Mouse (Mus musculus) ovary, postnatal 36 days (tissue): ENCODE measurements around the gene Irf2.

Experiments used
- DNase-seq: peaks from one replicate; pipeline ENCODE4 v3.0.0; 2022; ENCODE audit warnings: low spot score, mixed read lengths

The Irf2 gene

DNA sequence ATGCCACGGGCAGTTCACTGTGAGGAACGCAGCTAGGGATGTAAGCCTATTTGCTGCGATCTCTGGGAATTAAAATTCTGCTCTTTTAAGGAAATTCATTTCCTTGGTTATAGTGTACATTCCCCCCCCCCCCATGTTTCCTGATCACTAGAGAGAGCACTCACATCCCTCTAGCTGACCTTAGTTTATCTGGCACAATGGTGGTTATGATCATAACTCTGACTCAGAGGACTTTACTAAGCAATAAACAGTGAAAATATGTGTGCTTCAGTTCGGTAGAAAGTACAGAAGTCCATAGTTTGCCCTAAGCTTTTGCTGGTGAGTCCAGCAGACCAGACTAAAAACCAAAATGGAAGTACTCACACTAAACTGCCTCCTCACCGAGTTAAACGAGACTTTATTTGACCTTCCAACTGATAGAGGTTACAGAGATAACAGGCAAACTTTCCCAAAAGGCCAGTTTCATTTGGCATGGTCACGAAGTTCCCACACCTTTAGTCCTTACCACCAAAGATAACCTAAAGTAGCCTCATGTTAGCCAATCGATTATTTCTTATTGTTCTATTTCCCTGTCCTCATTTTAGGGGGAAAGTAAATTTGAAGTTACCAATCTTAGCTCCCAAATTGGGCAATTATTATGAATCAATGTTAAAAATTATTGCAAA is 142.4 kb downstream of the Irf2 start:
- DNase-seq, result no peak

DNA sequence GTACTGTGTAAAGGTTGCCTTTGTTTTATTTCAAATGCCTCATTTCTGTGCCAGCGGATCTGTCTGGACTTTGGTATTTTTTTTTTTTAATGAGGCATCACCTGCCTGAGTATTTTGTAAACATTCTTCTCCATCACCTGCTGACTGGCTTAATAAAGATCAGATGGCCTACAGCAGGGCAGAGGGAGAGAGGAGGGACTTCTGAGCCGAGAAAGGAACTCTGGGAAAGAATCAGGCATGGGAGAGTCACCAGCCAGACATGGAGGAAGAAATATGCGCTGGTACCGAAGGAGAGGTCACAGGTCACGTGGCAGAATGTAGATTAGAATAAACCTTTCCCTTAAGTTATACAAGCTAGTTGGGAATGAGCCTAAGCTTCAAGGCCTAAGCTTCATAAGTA is 143.2 kb downstream of the Irf2 start:
- DNase-seq, result no peak

DNA sequence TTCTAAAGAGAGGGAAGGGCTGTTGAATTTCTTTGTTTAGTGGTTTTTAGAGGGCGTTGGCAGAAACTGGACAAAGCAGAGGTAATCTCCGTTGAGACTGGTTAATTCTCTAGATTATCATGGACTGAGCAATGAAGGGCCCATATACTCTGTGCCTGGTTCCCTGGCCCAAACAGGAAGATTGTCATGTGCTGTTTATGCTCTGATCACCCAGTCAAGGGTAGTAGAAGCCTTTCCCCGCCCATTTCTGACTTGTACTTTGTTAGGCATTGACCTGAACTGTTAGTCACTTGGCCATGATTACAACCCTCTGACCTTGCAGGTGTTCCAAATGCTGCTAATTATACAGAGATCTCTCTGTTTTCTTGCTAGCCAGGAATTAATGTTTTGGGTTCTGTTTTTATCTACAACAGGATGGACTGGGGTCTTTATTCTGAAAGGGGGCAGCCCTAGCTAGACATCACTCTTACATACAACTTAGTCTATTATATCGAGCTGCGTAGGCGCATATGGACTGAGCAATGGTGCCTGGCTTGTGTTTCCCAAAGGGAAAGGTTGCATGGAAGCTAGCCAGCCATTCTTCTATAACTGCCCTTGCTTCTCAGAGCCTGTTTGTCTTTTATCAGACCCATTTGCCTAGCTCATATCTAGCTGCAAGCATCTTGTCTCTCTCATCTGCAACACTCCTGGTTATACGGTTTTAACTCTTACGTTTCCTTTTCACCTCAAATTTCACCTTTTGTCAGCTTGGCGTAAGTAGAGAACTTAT is 143.9 kb downstream of the Irf2 start:
- DNase-seq, result no peak

DNA sequence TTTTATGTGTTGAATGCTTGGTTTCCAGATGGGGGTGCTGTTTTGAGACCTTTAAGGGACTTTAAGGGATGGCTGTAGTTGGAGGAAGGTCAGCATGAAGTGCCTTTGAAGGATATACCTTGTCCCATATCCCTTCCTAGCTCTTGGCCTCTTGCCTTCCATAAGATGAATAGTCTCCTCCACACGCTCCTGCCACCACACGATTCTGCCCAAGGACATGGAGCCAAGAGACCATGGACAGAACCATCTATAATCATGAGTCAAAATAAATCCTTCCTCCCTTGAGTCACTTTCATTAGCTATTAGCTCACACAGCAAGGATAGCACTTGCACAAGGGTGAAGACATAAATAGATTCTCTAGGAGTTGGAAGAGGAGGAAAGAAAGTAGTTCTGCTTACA is 146.3 kb downstream of the Irf2 start:
- no peak for DNase-seq

DNA sequence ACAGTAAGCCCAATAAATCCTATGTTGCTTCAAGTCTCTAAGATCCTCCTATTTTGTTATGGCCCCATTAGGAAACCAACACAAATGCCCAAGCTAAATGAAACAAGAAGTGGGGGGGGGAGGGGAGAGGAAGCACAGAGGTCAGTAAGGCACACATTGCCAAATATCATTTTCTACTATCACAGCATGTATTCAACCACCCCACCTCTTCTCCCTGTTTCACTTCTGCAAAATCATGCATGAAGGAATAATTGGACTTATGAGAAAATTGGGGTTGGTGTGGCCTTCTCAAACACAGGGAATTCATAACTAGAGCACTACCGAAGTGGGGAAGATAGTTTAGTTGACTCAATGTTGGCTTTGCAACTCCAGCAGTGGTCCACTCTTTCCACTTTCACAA is 146.7 kb downstream of the Irf2 start:
- no peak for DNase-seq

DNA sequence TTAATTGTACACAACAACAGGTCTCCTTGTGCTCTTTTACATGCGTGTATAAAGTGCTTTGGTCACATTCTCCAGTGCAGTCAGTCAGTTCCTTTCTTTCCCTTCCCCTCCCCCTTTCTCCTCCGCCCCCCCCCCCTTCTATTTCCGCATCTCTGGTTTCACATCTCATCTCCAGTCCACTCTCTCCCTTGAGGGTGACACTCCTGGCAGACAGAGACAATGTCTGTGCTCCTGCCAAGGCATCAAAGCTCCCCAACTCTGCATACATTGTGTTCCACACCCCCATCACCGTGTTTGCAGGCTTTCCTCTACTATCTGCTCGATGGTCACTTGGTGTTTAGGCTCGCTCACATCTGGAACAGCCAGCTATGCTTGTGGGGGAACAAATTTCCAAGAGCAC is 147.9 kb downstream of the Irf2 start:
- DNase-seq, result no peak

DNA sequence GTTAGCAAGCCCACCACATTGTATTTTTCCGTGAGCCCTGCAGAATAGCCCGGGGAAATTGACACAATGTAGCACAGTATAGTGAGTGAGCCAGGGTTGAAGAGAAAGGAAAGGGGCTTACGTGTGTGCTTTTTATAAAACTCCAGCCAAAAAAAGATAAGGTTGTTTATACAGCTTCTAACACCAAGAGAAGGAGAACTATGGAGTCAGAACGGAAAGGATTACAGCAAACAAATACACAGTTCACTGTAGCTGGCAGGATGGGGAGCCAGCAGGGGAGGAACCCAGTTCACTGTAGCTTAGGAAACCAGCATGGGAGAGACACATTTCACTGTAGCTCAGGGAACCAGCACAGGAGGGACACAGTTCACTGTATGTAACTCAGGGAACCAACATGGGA is 149.0 kb downstream of the Irf2 start:
- no peak for DNase-seq

DNA sequence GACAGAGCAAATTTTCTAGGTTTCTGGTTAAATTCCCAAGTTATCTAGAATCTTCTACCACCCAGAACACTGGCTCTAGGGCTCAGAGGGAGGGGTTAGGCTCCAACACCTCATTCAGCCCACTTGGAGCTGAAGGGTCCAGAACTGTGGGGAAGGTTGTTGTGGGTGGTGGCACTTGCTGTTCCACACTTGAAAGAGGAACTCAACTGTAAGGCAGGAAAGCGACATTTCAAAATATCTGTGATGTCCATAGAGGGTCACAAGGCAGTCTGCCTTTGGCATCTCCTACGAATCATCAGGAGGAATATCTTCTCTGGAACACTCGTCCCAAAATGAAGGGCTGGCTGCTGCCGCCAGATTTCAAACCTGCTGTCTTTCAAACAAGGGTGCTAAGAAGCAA is 150.7 kb downstream of the Irf2 start:
- no peak for DNase-seq

DNA sequence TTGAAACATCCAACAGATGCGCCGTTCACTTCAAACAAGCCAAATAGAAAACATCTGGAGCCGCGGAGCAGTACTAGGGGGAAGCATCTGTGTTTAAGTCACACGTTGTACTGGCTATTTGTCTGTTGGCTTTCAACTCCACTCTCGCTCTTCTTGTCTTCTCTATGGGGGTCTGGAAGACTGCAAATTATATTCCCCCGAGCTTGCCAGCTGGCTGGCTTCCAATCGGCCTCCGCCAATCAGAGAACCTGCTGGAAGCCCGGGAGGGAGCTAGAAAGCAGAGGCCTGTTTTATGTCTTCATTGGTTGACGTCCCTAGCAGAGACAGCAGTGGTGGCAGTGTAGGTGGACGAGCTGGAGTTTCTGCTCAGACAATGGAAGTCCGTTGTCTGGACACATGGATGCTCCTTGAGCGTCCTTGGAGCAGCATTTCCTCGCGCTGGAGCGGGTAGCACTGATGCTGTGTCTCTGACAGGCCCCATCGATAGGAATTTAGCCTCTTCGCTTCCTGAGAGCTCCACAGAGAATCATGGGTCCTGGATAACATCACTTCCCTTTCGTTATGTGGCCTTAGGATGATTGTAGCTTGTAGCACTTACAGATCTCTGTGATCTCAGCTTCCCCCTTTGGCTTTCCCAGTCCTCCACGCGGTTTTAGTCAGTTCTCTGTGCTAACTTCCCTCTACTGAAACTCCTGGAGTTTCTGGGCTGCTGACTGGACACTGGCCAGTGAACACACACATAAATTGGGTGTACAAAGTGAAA is 153.2 kb downstream of the Irf2 start:
- no peak for DNase-seq

DNA sequence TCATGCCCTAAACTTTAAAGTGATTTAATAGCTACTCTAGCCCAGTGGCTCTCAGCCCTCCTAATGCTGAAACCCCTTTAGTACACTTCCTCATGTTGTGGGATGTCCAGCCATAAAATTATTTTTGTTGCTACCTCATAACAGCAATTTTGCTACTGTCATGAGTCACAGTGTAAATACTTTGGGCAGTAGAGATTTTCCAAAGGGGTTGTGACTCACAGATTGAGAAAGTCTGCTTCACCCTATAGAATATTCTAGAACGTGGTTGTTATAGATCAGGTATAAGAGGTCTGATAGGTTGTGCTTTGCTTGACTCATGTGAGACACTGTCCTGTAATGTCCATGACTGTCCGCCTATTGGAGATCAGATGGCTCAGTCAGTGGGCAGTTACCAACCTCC is 154.9 kb downstream of the Irf2 start:
- DNase-seq, result no peak

DNA sequence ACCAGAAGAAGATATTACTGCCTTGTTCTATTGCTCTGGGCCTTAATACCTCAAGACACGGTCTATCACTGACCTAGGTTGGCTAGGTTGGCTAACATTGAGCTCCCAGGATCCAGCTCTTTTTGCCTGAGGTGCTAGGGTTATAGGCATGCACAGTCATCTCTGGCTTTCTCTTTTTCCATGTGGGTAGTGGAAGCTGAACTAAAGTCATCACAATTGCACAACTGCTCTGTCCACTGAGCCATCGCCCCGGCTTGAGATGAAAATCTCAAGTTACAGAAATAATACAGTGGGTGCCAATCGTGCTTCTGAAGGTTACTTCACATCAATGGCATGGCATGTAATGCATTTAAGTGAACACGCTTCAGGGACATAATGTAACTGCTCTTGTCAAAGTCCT is 156.5 kb downstream of the Irf2 start:
- no peak for DNase-seq

DNA sequence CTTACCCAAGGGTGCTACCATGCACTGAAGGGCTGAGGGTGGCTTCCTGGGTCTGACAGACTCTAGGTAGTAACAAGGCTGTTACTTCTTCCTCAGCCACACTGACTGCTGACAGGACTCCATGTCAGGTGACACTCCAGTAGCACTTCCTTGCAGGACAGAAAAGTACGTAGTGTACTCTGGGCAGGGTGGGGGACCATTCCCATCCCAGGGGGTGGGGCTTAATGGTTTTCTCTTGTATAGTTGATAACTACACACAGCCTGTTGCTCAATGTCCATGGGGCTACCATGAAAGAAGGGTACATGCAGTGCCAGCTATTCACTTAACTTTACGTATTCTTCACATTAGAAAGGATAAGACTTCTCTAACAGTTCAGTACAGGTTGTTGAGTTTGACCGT is 157.2 kb downstream of the Irf2 start:
- DNase-seq, result no peak
